Mouse (Mus musculus): ENCODE data around the gene Rab14. TPM values are rescaled to one million over a fixed set of nuclear protein-coding genes. Genes with fewer than 3 reads are reported as not detected.

Gene Rab14
- polyA plus RNA-seq, 1 experiment from 2014 or later, result 271 TPM

Other genes with a start within 250 kb of the Rab14 start
- gene Traf1, start 239.3 kb downstream of the Rab14 start, polyA plus RNA-seq (2014; fragmentation: Nextera tagmentation; extraction: Ambion mirVana), result 0.23 TPM in 1 of 2 replicates, not detected in the other
- not detected in 2 replicates for gene Hc, start 139.7 kb downstream of the Rab14 start, polyA plus RNA-seq (2014; fragmentation: Nextera tagmentation; extraction: Ambion mirVana)
- gene AI182371, start 99.6 kb downstream of the Rab14 start, polyA plus RNA-seq (2014; fragmentation: Nextera tagmentation; extraction: Ambion mirVana), result 0.18 TPM in 1 of 2 replicates, not detected in the other
- gene Cntrl, start 91.6 kb downstream of the Rab14 start, polyA plus RNA-seq (2014; fragmentation: Nextera tagmentation; extraction: Ambion mirVana), result 21.9 and 24.3 TPM in 2 replicates
- 30.6 and 36.0 TPM in 2 replicates for gene Gsn, start 55.3 kb upstream of the Rab14 start, polyA plus RNA-seq (2014; fragmentation: Nextera tagmentation; extraction: Ambion mirVana)
- 15.3 and 15.5 TPM in 2 replicates for gene Stom, start 135.9 kb upstream of the Rab14 start, polyA plus RNA-seq (2014; fragmentation: Nextera tagmentation; extraction: Ambion mirVana)
- gene 4930568D16Rik, start 166.6 kb upstream of the Rab14 start, polyA plus RNA-seq (2014; fragmentation: Nextera tagmentation; extraction: Ambion mirVana), result not detected in 2 replicates
- not detected in 2 replicates for gene 4930402F06Rik, start 196.1 kb upstream of the Rab14 start, polyA plus RNA-seq (2014; fragmentation: Nextera tagmentation; extraction: Ambion mirVana)

All from neural tube, embryonic 11.5 days (tissue).